Mouse (Mus musculus) forebrain, embryonic 16.5 days (tissue): ENCODE data around the gene Gm49380. TPM values are rescaled to one million over a fixed set of nuclear protein-coding genes. Genes with fewer than 3 reads are reported as not detected.
A peak's percentile ranks its signal among the peaks of the same experiment; 100 is the strongest.

Experiments
- ATAC-seq: fragments of 200-750 bp; cut with Nextera tagmentation; 2 replicates; pipeline ENCODE4 v1.8.0; 2017; ENCODE audit warnings: mild to moderate bottlenecking, moderate library complexity
- H3K27ac ChIP-seq: fragments of 300-500 bp; sonication (generic); 2 replicates; pipeline ENCODE4 v1.5.1; 2014; ENCODE audit warnings: low read length, control low read depth
- H3K27me3 ChIP-seq: fragments of 300-500 bp; sonication (generic); replicated peaks from 2 replicates; pipeline ENCODE4 v1.6.1; 2014; ENCODE audit warnings: low read length; ENCODE audit not compliant: control insufficient read depth, insufficient read depth
- H3K36me3 ChIP-seq: fragments of 300-500 bp; sonication (generic); 2 replicates; pipeline ENCODE4 v1.6.1; 2014; ENCODE audit not compliant: control insufficient read depth, insufficient read depth
- H3K4me1 ChIP-seq: fragments of 300-500 bp; sonication (generic); replicated peaks from 2 replicates; pipeline ENCODE4 v1.6.1; 2014; ENCODE audit warnings: low read length; ENCODE audit not compliant: control insufficient read depth, insufficient read depth
- H3K4me2 ChIP-seq: fragments of 300-500 bp; sonication (generic); 2 replicates; pipeline ENCODE4 v1.6.1; 2014; ENCODE audit warnings: mild to moderate bottlenecking, low read length, control low read depth
- H3K4me3 ChIP-seq: fragments of 300-500 bp; sonication (generic); replicated peaks from 2 replicates; pipeline ENCODE4 v1.5.1; 2014; ENCODE audit warnings: mild to moderate bottlenecking, low read length, control low read depth
- H3K9ac ChIP-seq: fragments of 300-500 bp; sonication (generic); replicated peaks from 2 replicates; pipeline ENCODE4 v1.6.1; 2014; ENCODE audit warnings: low read depth, low read length, control low read depth
- H3K9me3 ChIP-seq: fragments of 300-500 bp; sonication (generic); 2 replicates; pipeline ENCODE4 v1.6.1; 2016; ENCODE audit warnings: low read length; ENCODE audit not compliant: control insufficient read depth
- WGBS: fragments of 180-500 bp; shearing (Covaris S2); extraction: QIAGEN DNeasy Blood & Tissue Kit; methylation state at CpG from one replicate; pipeline ENCODE4 v1.1.7; 2014; 5-methylcytosine and 5-hydroxymethylcytosine counted together
- polyA plus RNA-seq: library from polyadenylated mRNA; unstranded; fragments of >200 nt; fragmentation: Nextera tagmentation; extraction: Ambion mirVana; gene quantifications from 2 replicates; pipeline ENCODE4 v1.2.1, GENCODE M21; 2015

Gm49380 gene
- polyA plus RNA-seq, 1 experiment from 2014 or later = 0.16 TPM

DNA sequence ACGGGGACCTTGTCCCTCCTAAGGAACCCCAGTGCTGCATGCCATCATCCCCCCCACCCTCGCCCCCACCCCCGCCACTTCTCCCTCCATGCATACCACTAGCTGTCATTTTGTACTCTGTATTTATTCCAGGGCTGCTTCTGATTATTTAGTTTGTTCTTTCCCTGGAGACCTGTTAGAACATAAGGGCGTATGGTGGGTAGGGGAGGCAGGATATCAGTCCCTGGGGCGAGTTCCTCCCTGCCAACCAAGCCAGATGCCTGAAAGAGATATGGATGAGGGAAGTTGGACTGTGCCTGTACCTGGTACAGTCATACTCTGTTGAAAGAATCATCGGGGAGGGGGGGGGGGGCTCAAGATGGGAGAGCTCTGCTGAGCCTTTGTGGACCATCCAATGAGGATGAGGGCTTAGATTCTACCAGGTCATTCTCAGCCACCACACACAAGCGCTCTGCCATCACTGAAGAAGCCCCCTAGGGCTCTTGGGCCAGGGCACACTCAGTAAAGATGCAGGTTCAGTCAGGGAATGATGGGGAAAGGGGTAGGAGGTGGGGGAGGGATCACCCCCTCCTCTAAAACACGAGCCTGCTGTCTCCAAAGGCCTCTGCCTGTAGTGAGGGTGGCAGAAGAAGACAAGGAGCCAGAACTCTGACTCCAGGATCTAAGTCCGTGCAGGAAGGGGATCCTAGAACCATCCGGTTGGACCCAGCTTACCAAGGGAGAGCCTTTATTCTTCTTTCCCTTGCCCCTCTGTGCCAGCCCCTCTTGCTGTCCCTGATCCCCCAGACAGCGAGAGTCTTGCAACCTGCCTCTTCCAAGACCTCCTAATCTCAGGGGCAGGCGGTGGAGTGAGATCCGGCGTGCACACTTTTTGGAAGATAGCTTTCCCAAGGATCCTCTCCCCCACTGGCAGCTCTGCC is 65.5 kb downstream of the Gm49380 start:
- WGBS = 77% methylated on average over 14 of the region's 14 CpGs
- Histone ChIP-seq H3K27ac (no peak overlapping the region), H3K4me3 (no peak overlapping the region), H3K27me3 (peaks cover 16% of the 10 kb centered on the region), H3K9ac (no peak overlapping the region), H3K9me3 (no peaks in the 10 kb centered on the region), H3K4me2 (no peak overlapping the region), H3K4me1 (peaks cover 13% of the 10 kb centered on the region), H3K36me3 (no peaks in the 10 kb centered on the region)
- ATAC-seq = no peak

DNA sequence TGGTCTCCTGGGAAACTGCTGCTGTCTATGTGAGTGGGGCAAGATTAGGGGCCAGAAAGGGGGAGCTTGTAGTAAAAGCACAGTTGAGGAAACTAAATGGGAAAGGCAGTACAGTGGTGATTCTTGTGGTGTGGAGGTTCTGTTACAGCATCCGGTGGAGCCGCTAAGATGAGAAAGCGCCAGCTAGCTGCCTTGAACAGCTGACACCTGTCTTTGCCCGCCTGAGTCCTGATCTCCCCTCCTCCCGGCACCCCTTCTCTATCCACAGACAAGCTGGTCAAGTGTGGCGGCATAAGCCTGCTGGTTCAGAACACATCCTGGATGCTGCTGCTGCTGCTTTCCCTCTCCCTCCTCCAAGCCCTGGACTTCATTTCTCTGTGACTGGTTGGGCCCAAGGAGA is 66.2 kb downstream of the Gm49380 start:
- Histone ChIP-seq H3K27ac (no peak overlapping the region), H3K36me3 (no peaks in the 10 kb centered on the region), H3K4me2 (no peak overlapping the region), H3K27me3 (peaks cover 19% of the 10 kb centered on the region), H3K4me1 (peaks cover 17% of the 10 kb centered on the region), H3K4me3 (no peak overlapping the region), H3K9ac (no peak overlapping the region), H3K9me3 (no peaks in the 10 kb centered on the region)
- whole genome bisulfite sequencing = 65% methylated on average over 6 of the region's 6 CpGs
- ATAC-seq = no peak

DNA sequence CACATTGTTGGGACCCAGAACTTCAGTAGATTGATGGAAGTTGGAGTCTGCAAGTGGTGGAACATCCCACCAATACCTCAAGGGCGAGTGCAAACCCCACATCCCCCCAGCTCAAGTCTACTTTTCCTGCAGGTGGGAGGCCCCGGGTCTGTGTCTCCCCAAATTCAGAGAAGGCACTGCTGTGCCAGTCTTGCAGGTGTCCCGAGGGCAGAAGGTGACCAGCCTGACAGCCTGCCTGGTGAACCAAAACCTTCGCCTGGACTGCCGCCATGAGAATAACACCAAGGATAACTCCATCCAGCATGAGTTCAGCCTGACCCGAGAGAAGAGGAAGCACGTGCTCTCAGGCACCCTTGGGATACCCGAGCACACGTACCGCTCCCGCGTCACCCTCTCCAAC is 66.9 kb downstream of the Gm49380 start:
- Histone ChIP-seq H3K4me3 (no peak overlapping the region), H3K4me2 (no peak overlapping the region), H3K9ac (no peak overlapping the region), H3K9me3 (no peaks in the 10 kb centered on the region), H3K27me3 (peaks cover 19% of the 10 kb centered on the region), H3K27ac (no peak overlapping the region), H3K36me3 (no peaks in the 10 kb centered on the region), H3K4me1 (peaks cover 18% of the 10 kb centered on the region)
- 89% methylated on average over 12 of the region's 12 CpGs for WGBS
- ATAC-seq = no peak

DNA sequence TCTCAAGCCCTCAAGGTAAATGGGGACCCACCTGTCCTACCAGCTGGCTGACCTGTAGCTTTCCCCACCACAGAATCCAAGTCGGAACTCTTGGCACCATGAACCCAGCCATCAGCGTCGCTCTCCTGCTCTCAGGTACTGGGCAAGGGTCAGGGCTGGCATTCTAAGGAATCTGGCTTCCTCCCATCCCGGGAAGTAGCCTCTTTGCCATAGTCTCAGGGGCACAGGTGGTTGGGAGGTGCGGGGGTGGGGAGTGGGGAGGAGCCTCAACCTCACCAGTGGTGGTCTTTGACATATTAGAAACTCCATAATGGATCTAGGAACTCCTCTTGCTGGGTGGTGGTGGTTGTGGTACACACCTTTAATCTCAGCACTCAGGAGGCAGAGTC is 67.4 kb downstream of the Gm49380 start:
- WGBS = 87% methylated on average over 5 of the region's 5 CpGs
- H3K9ac ChIP-seq = no peak overlapping the region
- H3K4me1 ChIP-seq = peaks cover 18% of the 10 kb centered on the region
- no peak for ATAC-seq
- no peak overlapping the region for H3K27ac ChIP-seq
- no peaks in the 10 kb centered on the region for H3K36me3 ChIP-seq
- H3K4me2 ChIP-seq = no peak overlapping the region
- H3K4me3 ChIP-seq = no peak overlapping the region
- H3K9me3 ChIP-seq = no peaks in the 10 kb centered on the region
- peaks cover 19% of the 10 kb centered on the region for H3K27me3 ChIP-seq

DNA sequence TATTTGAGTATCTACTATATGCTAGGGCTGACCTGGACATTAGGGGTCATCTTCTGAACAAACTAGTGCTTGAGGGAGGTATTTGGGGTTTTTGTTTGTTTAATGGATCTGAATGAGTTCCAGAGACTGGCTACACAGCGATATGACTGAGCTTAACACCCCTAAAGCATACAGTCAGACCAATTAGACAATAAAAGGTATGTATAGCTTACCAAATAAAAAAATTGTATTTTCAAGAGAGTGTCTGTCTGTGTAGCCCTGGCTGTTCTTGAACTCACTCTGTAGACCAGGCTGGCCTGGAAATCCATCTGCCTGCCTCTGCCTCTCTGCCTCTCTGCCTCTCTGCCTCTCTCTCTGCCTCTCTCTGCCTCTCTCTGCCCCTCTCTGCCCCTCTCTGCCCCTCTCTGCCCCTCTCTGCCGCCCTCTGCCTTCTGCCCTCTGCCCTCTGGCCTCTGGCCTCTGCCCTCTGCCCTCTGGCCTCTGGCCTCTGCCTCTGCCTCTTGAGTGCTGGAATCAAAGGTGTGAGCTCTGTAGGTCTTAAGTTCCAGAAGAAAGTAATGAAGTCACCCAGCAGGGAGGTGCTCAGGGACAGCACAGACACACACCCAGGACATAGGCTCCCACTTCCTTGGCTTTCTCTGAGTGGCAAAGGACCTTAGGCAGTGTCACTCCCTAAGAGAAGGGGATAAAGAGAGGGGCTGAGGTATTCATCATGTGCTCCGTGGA is 68.0 kb downstream of the Gm49380 start:
- 83% methylated on average over 3 of the region's 3 CpGs for WGBS
- ATAC-seq = no peak
- Histone ChIP-seq H3K36me3 (no peaks in the 10 kb centered on the region), H3K27me3 (peaks cover 19% of the 10 kb centered on the region), H3K9ac (no peak overlapping the region), H3K4me2 (no peak overlapping the region), H3K9me3 (no peaks in the 10 kb centered on the region), H3K4me1 (peaks cover 18% of the 10 kb centered on the region), H3K27ac (no peak overlapping the region), H3K4me3 (no peak overlapping the region)

GRCm38 (mm10) chr9:44044426-44045157 is 68.7 kb downstream of the Gm49380 start:
- H3K36me3 ChIP-seq = no peaks in the 10 kb centered on the region
- peaks cover 19% of the 10 kb centered on the region for H3K27me3 ChIP-seq
- no peaks in the 10 kb centered on the region for H3K9me3 ChIP-seq
- H3K27ac ChIP-seq = no peak overlapping the region
- 39% methylated on average over 14 of the region's 14 CpGs for WGBS
- no peak for ATAC-seq
- H3K4me2 ChIP-seq = peak overlapping the region; percentile 62; the same call in 1 of the 2 replicates
- no peak overlapping the region for H3K9ac ChIP-seq
- peaks cover 18% of the 10 kb centered on the region for H3K4me1 ChIP-seq
- H3K4me3 ChIP-seq = peak overlapping the region; percentile 49; the same call in 1 of the 2 replicates

DNA sequence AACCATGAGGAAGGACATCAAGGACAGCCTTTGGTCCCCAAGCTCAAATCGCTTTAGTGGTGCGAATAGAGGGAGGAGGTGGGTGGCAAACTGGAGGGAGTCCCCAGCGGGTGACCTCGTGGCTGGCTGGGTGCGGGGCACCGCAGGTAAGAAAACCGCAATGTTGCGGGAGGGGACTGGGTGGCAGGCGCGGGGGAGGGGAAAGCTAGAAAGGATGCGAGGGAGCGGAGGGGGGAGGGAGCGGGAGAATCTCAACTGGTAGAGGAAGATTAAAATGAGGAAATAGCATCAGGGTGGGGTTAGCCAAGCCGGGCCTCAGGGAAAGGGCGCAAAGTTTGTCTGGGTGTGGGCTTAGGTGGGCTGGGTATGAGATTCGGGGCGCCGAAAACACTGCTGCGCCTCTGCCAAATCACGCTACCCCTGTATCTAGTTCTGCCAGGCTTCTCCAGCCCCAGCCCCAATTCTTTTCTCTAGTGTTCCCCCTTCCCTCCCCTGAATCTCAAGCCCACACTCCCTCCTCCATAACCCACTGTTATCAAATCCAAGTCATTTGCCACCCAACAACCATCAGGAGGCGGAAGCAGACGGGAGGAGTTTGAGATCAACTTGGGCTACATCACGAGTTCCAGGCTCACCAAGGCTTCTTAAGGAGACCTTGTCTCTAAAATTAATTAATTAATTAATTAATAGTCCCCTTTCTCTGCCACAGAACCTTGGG is 69.4 kb downstream of the Gm49380 start:
- Histone ChIP-seq H3K9me3 (no peaks in the 10 kb centered on the region), H3K9ac (peak overlapping the region; percentile 38), H3K4me3 (peak overlapping the region; percentile 49), H3K27ac (no peak overlapping the region), H3K4me2 (peak overlapping the region; percentile 62), H3K4me1 (peaks cover 18% of the 10 kb centered on the region), H3K36me3 (no peaks in the 10 kb centered on the region), H3K27me3 (peaks cover 19% of the 10 kb centered on the region)
- ATAC-seq = 0 out of 2 replicates have a peak, but pooled peaks have one; percentile 9
- WGBS = 4% methylated on average over 21 of the region's 23 CpGs

DNA sequence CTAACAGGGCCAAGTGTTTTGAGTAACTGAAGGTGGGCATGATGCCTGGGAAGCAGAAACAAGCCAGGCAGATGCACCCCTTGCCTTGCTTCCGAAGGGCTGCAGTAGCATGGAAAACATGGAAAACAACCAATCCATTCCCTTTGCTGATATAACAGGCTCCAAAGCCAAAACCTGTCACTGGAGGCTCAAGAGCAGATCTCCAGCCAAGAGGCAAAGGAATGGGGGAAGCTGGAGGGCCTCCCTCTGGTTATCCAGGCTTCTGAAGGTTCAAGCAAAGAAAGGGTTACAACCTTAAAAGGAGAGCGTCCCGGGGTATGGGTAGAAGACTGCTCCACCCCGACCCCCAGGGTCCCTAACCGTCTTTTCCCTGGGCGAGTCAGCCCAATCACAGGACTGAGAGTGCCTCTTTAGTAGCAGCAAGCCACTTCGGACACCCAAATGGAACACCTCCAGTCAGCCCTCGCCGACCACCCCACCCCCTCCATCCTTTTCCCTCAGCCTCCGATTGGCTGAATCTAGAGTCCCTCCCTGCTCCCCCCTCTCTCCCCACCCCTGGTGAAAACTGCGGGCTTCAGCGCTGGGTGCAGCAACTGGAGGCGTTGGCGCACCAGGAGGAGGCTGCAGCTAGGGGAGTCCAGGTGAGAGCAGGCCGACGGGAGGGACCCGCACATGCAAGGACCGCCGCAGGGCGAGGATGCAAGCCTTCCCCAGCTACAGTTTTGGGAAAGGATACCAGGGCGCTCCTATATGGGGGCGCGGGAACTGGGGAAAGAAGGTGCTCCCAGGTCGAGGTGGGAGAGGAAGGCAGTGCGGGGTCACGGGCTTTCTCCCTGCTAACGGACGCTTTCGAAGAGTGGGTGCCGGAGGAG is 70.2 kb downstream of the Gm49380 start, which contains the start of gene Thy1:
Gene Thy1, plus strand, starts transcription at position 549 of the 872 bp plus-strand sequence.
- Histone ChIP-seq H3K9ac (peak within 1 kb of the TSS; percentile 38), H3K4me2 (peak within 1 kb of the TSS; percentile 62), H3K4me3 (peak within 1 kb of the TSS; percentile 49), H3K9me3 (no peaks in the 10 kb centered on the region), H3K27me3 (peaks cover 19% of the 10 kb centered on the region), H3K36me3 (no peaks in the 10 kb centered on the region), H3K4me1 (peaks cover 18% of the 10 kb centered on the region), H3K27ac (no peak within 1 kb of the TSS)
- under 1% methylated on average over 30 of the region's 30 CpGs for WGBS
- peak; percentile 85 for ATAC-seq
